Mouse (Mus musculus): ENCODE measurements around the gene Mocs2.

GRCm38 (mm10) chr13:114845804-114846203 is 27.8 kb downstream of the Mocs2 start:
- TF ChIP-seq POLR2A (IDR thresholded peaks at IDR 0.05; ENCODE audit: low read depth, low read length) (no peak), CTCF (IDR thresholded peaks at IDR 0.05; ENCODE audit: extremely low read depth, insufficient read length, insufficient replicate concordance, low read depth, low read length) (no peak)

Data from small intestine, adult 2 months (tissue).